Mouse (Mus musculus): Measurements from ENCODE around the gene Ptgir. TPM values are rescaled to one million over a fixed set of nuclear protein-coding genes. Genes with fewer than 3 reads are reported as not detected.
"Not testable (repeated sequence)": the region's sequence is repeated elsewhere in the genome, so short reads cannot be mapped to it uniquely, and the experiment has no call there.

The Ptgir gene
- total RNA-seq, 2 experiments from 2014 or later = 2.6 to 2.8 TPM

- intact Hi-C loops (cut with DNase I) = loop anchor here (1.0 kb wide), 2 partner anchors 18 to 70 kb away; no protein-coding TSS in a partner anchor
Measured at GRCm38 (mm10) chr7:16931968-16932627, 25.8 kb downstream of the Ptgir start.

GRCm38 (mm10) chr7:16932704-16933577, 26.7 kb downstream of the Ptgir start:
- peak; percentile 58 to 78 for DNase-seq
- intact Hi-C loops (cut with DNase I) = loop anchor here (1.0 kb wide), 3 partner anchors 17 to 133 kb away; no protein-coding TSS in a partner anchor

More at GRCm38 (mm10) chr7:16931968-16932627, 25.8 kb downstream of the Ptgir start:
- peak; percentile 87 to 93 for DNase-seq

- intact Hi-C loops (cut with DNase I) = no loop called here
- no peak for DNase-seq
Measured at GRCm38 (mm10) chr7:16937312-16937711, 31.0 kb downstream of the Ptgir start.

GRCm38 (mm10) chr7:16938117-16938791, 32.0 kb downstream of the Ptgir start:
- peak in 1 of 2 experiments; percentile 24 for DNase-seq
- intact Hi-C loops (cut with DNase I) = no loop called here

DNA sequence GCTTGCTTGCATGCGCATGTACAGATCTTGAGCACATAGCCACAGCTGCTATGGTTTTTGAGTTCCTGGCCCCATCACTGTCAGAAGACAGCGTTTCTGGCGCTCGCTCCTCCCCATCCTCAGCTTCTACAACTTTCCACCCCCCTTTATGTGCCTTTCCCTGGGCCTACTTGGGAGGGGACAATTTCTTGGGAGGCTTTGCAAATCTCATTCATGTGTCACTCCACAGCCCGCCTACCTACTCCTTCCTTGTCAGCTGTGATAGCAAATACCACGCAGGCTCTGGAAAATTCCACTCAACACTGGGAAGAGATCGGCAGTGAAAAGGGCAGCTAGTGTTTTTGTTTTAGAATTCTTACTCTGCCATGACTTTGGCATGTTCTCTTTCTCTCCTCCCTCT, 34.0 kb downstream of the Ptgir start:
- peak; percentile 35 to 38 for DNase-seq
- intact Hi-C loops (cut with DNase I) = no loop called here

DNA sequence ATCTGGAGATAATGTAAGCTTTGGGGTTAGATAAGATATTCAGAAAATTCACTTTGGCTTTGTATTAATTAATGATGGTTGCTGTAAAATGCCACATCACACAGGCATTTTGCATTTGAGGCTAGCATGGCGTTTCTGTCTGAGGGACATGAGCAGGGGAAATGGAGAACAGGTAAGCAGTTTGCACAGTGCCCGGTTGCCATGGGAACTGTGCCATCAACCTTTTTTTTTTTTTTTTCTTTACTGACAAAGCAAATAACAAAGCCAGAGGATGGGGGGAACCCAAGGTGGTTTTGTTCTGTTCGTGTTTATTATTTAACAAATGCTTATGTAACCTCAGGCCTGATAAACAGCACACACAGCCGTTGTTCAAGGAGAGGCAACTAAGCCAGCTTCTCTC, 36.6 kb downstream of the Ptgir start:
- no peak for DNase-seq
- intact Hi-C loops (cut with DNase I) = no loop called here

- intact Hi-C loops (cut with DNase I) = no loop called here
- DNase-seq = peak; percentile 84 to 86
Measured at GRCm38 (mm10) chr7:16944061-16944807, 37.9 kb downstream of the Ptgir start, which contains the start of gene Pnmal2. Gene Pnmal2, plus strand, starts transcription at chr7:16944682.

- intact Hi-C loops (cut with DNase I) = no loop called here
- no peak for DNase-seq
Measured at GRCm38 (mm10) chr7:16944808-16945315, 38.6 kb downstream of the Ptgir start.

DNA sequence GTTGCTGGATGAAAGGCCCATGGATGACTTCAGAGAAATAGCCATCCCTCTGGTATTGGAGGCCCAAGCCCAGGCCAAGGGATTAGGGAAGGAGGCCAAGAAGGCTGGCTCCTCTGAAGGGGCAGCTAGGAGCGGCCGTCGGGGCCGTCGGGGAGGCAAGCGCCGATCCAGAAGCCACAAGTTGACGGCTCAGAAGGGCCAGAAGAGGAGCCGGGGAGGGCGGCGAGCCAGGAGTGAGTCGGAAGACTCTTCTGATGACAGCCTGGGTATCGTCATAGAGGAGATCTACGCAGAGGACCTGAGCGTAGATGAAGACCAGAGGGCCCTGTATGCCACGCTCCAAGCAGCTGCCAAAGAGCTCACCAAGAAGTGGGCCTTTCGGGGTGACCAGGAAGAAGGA, 39.1 kb downstream of the Ptgir start:
- DNase-seq = peak in 1 of 2 experiments; percentile 36
- intact Hi-C loops (cut with DNase I) = no loop called here

DNA sequence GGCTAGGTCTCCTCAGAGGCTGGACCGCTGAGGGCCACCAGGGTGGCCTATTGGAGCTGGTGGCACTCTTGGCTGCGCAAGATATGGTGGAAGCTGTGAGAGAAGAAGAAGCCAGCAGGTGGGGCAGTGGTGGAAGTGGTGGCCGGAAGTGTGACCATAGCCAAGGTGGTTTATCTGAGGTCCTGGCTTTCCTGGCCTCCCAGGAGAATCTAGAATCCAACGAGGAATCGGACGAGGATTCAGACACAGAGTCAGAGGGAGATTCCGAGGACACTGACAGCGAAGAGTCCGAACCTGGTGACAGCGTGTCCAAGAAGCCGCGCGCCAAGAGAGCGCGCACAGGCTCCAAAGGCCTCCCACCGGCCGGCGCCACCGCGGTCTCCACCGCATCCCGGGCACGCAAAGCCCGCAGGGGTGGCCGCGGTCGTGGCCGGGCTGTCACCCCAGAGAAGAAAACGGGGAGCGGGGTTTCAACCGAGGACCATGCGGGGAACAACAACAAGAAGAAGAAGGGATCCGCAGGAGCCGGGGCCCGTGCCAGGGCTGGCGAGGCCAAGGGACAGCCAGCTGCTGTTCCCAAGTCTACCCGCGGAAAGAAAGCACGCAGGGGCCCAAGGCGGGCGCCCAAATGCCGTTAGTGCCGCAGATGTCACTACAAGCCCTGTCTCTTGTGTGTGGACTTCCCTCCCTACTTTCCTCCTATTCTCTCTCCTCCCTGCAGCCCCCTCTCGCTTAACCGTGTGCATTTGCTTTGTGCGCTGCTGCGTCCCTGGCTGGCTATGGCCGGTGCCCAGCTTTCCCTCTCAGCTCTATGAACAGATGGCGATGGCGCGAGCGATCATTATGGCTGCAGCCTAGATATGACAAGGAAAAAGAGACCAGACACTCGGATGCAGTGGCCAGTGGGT, 40.4 kb downstream of the Ptgir start:
- DNase-seq = peak; percentile 42 to 54
- intact Hi-C loops (cut with DNase I) = no loop called here

DNA sequence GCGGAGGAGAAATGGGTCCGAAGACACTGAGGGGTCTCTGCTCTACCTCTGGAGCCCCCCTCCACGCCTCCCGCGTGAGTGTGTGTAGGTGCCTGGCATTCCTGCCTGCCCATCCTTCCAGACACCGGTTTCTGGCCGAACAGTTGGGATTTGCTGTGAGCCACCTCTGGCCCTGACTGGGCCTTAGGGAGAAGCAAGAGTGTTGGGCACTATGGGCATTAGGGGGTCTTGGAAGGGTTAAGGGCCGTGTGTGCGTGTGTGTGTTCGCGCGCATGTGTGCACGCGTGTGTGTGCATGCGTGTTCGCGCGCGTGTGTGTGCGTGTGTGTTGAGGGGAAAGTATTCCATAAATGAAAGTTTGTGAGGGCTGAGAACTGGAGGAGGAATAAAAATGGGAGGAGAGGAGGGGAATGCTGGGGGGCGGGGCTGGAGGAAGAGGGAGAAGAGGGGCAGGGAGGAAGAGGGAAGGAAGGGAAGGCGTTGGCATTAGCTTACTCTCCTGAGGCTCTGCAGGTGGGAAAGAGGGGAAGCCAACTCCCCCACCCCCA, 41.1 kb downstream of the Ptgir start:
- DNase-seq = peak; percentile 35 to 38
- intact Hi-C loops (cut with DNase I) = no loop called here

- DNase-seq = peak; percentile 73 to 75
- intact Hi-C loops (cut with DNase I) = no loop called here
Measured at GRCm38 (mm10) chr7:16947959-16948361, 41.7 kb downstream of the Ptgir start.

DNA sequence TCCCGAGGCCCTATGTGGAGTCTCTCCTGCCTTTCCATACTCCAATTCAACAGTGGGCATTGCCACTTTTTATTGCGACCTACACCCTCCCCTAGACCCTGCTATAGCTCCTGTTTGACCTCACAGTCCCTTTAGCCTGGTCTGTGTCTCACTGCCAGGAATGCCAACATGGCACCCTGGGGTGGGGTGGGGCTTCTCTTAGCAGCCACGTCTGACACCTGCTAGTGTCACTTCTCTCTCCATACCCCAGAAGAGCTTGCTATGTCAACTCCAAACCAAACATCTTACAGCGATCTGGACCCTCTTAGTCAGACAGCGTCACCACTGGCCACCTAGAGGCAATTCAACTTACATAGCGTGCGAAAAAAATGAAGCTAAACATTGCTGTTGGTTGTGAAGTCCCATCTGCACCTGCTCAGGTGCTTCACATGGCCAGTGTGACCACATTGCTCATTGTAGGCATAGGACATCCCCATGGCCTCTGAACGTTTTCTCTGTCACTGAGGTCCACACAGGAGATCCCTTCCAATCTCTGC, 42.7 kb downstream of the Ptgir start:
- intact Hi-C loops (cut with DNase I) = no loop called here
- no peak for DNase-seq

DNA sequence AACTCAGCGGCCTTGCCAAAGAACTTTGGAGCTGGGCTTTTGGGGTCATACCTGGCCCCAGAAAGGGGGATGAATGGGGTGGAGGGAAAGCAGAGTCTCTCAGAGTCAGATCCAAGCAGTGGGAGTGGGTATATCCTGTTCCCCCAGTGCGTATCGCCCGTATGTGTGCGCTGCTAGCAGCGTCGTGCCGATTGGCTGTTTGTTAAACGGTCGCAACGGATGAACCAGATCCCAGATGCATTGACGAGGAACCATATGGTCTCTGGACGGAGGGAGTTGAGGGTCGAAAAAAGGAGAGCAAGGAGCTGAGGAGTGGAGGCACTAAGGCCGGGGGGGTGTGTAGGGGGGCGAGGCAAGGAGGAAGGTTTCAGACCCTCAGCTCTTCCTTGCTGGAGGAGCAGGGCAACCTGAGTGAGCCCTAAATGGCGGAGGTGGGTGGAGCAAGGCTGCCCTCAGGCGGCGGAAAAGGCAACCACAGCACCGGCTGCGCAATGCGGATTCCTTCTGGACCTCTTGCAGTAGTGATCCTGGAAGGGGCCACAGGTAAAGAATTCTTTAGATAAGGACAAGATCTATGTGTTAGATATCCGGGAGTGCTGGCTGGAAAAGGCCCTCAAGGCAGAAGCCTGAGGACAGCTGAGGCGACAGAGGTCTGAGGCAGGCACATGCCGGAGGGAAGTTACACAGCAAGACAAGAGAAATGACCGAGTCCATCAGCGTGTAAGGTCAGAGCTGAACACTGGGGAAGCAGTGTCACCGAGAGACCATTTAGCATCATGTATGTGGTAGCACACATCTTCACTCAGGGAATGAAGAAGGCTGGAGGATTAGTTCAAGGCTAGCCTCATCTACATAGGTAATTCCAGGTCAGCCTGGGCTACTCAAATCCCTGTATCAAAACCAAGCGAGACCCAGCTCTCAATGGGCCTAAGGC, 43.9 kb downstream of the Ptgir start:
- intact Hi-C loops (cut with DNase I) = loop anchor here (1.0 to 2.0 kb wide), 2 partner anchors 18 to 49 kb away; no protein-coding TSS in a partner anchor
- DNase-seq = peak; percentile 82 to 85

- DNase-seq = peak; percentile 85 to 90
- intact Hi-C loops (cut with DNase I) = loop anchor here (1.0 to 2.0 kb wide), 4 partner anchors 19 to 115 kb away; no protein-coding TSS in a partner anchor
Measured at GRCm38 (mm10) chr7:16950861-16951635, 44.8 kb downstream of the Ptgir start.

DNA sequence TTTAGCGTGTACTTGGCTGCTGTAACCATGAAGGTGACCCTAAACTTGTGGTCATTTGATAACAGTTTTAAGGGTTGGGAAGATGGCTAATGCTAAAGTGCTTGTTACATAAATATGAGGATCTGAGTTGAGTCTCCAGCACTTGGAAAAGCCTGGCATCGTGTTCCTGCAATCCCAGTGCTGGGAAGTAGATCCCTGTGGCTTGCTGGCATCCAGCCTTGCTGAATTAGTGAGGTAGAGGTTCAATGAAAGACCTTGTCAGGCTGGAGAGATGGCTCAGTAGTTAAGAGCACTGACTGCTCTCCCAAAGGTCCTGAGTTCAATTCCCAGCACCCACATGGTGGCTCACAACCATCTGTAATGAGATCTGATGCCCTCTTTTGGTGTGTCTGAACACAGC, 47.5 kb downstream of the Ptgir start:
- DNase-seq; intact Hi-C loops (cut with DNase I): not testable (repeated sequence)
